Mouse (Mus musculus) heart, embryonic 14.5 days (tissue): ENCODE data around the gene Aurka. TPM values are rescaled to one million over a fixed set of nuclear protein-coding genes. Genes with fewer than 3 reads are reported as not detected.

Experiments
- ATAC-seq: fragments of 200-750 bp; cut with Nextera tagmentation; 2 replicates; pipeline ENCODE4 v1.8.0; 2017; ENCODE audit warnings: low read depth, moderate TSS enrichment; ENCODE audit not compliant: insufficient number of reproducible peaks, insufficient read depth, low FRiP score
- H3K27ac ChIP-seq, 2 experiments: fragments of 200-500 bp in 1 of 2; fragments of 300-500 bp in 1 of 2; sonication (generic) in 1 of 2; replicated peaks in 1 of 2; 2 replicates each; pipeline ENCODE4 v1.5.1; 2012 to 2014; ENCODE audit warnings: low read depth in 2 of 2, low read length in 2 of 2, control low read depth in 1 of 2, mild to moderate bottlenecking in 1 of 2, mixed read lengths in 1 of 2; ENCODE audit not compliant: control insufficient read depth in 1 of 2, insufficient read depth in 1 of 2
- H3K27me3 ChIP-seq: fragments of 300-500 bp; sonication (generic); 2 replicates; pipeline ENCODE4 v1.6.1; 2014; ENCODE audit warnings: mild to moderate bottlenecking, low read length, control low read depth; ENCODE audit not compliant: control insufficient read depth, insufficient read depth
- H3K36me3 ChIP-seq: fragments of 300-500 bp; sonication (generic); 2 replicates; pipeline ENCODE4 v1.6.1; 2014; ENCODE audit warnings: mild to moderate bottlenecking, control low read depth, low read length, mixed read lengths; ENCODE audit not compliant: control insufficient read depth, insufficient read depth
- H3K4me1 ChIP-seq, 2 experiments: fragments of 200-500 bp in 1 of 2; fragments of 300-500 bp in 1 of 2; sonication (generic) in 1 of 2; 2 replicates each; pipeline ENCODE4 v1.6.1; 2012 to 2014; ENCODE audit warnings: low read length in 2 of 2, control low read depth in 1 of 2, mixed read lengths in 1 of 2; ENCODE audit not compliant: control insufficient read depth in 2 of 2, insufficient read depth in 2 of 2
- H3K4me2 ChIP-seq: fragments of 300-500 bp; sonication (generic); 2 replicates; pipeline ENCODE4 v1.6.1; 2014; ENCODE audit warnings: mild to moderate bottlenecking, low read length
- H3K4me3 ChIP-seq, 2 experiments: fragments of 200-500 bp in 1 of 2; fragments of 300-500 bp in 1 of 2; sonication (generic) in 1 of 2; 2 replicates each; pipeline ENCODE4 v1.5.1; 2012 to 2014; ENCODE audit warnings: low read length in 2 of 2, mild to moderate bottlenecking in 2 of 2, control low read depth in 1 of 2, low read depth in 1 of 2, moderate library complexity in 1 of 2; ENCODE audit not compliant: control insufficient read depth in 1 of 2, insufficient read depth in 1 of 2
- H3K9ac ChIP-seq: fragments of 300-500 bp; sonication (generic); 2 replicates; pipeline ENCODE4 v1.6.1; 2014; ENCODE audit warnings: mild to moderate bottlenecking, low read length
- H3K9me3 ChIP-seq: fragments of 300-500 bp; sonication (generic); 2 replicates; pipeline ENCODE4 v1.6.1; 2016; ENCODE audit warnings: low read length, control low read depth; ENCODE audit not compliant: control insufficient read depth
- WGBS: fragments of 180-500 bp; shearing (Covaris S2); extraction: QIAGEN DNeasy Blood & Tissue Kit; methylation state at CpG from one replicate; pipeline ENCODE4 v1.1.7; 2014; 5-methylcytosine and 5-hydroxymethylcytosine counted together
- polyA plus RNA-seq: library from polyadenylated mRNA; unstranded; fragments of >200 nt; fragmentation: Nextera tagmentation; extraction: Ambion mirVana; gene quantifications from 2 replicates; pipeline ENCODE4 v1.2.1, GENCODE M21; 2014

The Aurka gene
- polyA plus RNA-seq, 1 experiment from 2014 or later: 88.9 TPM

DNA sequence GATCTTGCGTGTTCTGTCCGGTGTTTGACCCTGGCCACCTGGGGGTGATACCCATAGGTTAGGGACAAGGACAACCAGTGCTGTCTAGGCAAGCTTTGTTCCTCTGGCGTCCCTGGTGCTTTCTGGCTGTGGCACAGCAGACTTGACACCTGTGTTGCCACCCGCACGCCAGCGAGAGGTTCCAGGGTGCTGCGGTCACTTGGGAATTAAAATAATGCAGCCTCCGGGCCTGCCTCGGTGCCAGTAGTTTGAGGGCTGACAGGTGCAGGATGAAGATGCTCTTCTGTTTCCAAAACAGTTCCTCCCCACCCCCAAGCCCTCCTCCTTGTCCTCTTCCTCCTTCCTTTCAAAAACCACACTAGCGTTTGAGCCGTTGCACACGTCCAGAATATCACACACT, 11.6 kb upstream of the Aurka start:
- Histone ChIP-seq H3K9ac (no peak overlapping the region), H3K4me1 (no peaks in the 10 kb centered on the region; a peak in 2 of 4 replicates), H3K9me3 (no peaks in the 10 kb centered on the region), H3K4me2 (no peak overlapping the region), H3K27ac (no peak overlapping the region), H3K4me3 (no peak overlapping the region), H3K36me3 (peaks cover 60% of the 10 kb centered on the region), H3K27me3 (no peaks in the 10 kb centered on the region)
- WGBS: 87% methylated on average over 12 of the region's 12 CpGs
- no peak for ATAC-seq

- no peaks in the 10 kb centered on the region for H3K27me3 ChIP-seq
- no peak overlapping the region for H3K9ac ChIP-seq
- H3K4me1 ChIP-seq: no peaks in the 10 kb centered on the region; a peak in 2 of 4 replicates
- no peak overlapping the region for H3K27ac ChIP-seq
- 92% methylated on average over 11 of the region's 11 CpGs for whole genome bisulfite sequencing
- no peak for ATAC-seq
- no peak overlapping the region for H3K4me2 ChIP-seq
- H3K9me3 ChIP-seq: no peaks in the 10 kb centered on the region
- peaks cover 65% of the 10 kb centered on the region for H3K36me3 ChIP-seq
- H3K4me3 ChIP-seq: no peak overlapping the region
These were observed 11.0 kb upstream of the Aurka start for GRCm38 (mm10) chr2:172381341-172381740.

DNA sequence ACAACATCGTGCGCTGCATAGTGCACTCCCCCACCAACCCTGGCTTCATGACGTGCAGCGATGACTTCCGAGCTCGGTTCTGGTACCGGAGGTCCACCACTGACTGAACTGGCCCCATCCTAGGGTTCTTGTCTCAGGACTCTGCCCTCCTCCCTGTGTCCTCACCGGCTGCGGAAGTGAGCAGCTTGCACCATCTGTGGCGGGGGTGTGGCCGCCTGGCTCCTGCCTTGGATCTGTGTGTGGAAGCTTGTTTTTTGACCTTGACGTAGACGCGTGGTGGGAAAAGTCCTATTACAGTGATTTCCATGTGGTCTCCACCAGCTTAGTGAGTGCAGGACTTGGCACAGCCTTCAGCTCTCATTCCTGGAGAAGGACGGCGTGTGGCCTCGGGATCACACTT, 10.2 kb upstream of the Aurka start:
- H3K27me3 ChIP-seq: no peaks in the 10 kb centered on the region
- no peak overlapping the region for H3K4me2 ChIP-seq
- 94% methylated on average over 17 of the region's 17 CpGs for WGBS
- no peak overlapping the region for H3K27ac ChIP-seq
- no peak overlapping the region for H3K4me3 ChIP-seq
- H3K9ac ChIP-seq: no peak overlapping the region
- ATAC-seq: no peak
- H3K36me3 ChIP-seq: peaks cover 73% of the 10 kb centered on the region
- no peaks in the 10 kb centered on the region; a peak in 2 of 4 replicates for H3K4me1 ChIP-seq
- no peaks in the 10 kb centered on the region for H3K9me3 ChIP-seq

DNA sequence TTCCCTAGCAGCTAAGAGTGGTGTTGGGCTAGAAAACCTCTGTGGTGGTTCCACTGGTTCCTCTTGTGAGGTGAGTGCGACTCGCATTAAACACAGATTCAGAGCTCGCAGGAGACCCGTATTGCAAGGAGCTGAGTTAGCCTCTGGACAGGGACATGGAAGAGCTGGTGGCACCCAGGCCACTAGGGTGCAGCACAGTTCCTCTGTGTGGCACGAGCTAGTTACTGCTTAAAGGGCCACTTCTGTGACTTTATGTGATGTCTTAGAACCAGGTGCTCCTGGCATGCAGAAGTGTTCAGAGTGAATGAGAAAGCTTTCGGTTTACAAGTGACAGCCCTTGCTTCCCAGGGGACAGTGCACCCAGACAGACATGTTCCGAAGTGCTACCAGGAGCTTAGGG, 8.0 kb upstream of the Aurka start:
- no peak for ATAC-seq
- peaks cover 95% of the 10 kb centered on the region for H3K36me3 ChIP-seq
- 66% methylated on average over 7 of the region's 7 CpGs for WGBS

GRCm38 (mm10) chr2:172376999-172377515, 6.7 kb upstream of the Aurka start:
- no peaks in the 10 kb centered on the region for H3K9me3 ChIP-seq
- no peak overlapping the region for H3K27ac ChIP-seq
- no peak for ATAC-seq
- H3K9ac ChIP-seq: no peak overlapping the region
- H3K4me3 ChIP-seq: no peak overlapping the region
- H3K27me3 ChIP-seq: no peaks in the 10 kb centered on the region
- WGBS: 64% methylated on average over 5 of the region's 5 CpGs
- peaks cover 96% of the 10 kb centered on the region for H3K36me3 ChIP-seq
- peaks cover 0 to 4% of the 10 kb centered on the region in 2 experiments; a peak in 1 of 4 replicates for H3K4me1 ChIP-seq
- H3K4me2 ChIP-seq: no peak overlapping the region

More for the DNA sequence above, 8.0 kb upstream of the Aurka start:
- no peak overlapping the region for H3K27ac ChIP-seq
- H3K4me1 ChIP-seq: no peaks in the 10 kb centered on the region
- no peak overlapping the region for H3K9ac ChIP-seq
- H3K4me3 ChIP-seq: no peak overlapping the region
- H3K9me3 ChIP-seq: no peaks in the 10 kb centered on the region
- H3K27me3 ChIP-seq: no peaks in the 10 kb centered on the region
- H3K4me2 ChIP-seq: no peak overlapping the region

DNA sequence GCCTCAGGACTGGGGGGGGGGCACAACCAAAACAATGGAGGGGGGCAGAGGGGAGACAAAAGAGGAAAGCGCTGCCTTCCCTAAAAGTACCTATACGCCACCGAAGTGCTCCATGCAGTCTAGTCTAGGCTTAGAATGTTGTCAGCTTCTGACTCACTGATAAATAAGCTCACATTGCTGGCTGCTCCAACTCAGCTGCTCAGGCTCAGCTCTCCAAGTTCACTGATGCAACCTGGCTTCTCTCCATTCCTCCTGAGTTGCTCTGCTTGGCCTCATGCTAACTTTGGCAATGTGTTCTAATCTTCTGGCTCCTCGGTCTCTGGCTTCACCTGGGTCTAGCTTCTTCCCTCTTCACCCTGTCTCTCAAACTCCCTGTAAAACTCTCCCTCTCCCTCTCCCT, 6.2 kb upstream of the Aurka start:
- Histone ChIP-seq H3K36me3 (peaks cover 91% of the 10 kb centered on the region), H3K27me3 (no peaks in the 10 kb centered on the region), H3K9me3 (no peaks in the 10 kb centered on the region), H3K4me1 (peaks cover 0 to 9% of the 10 kb centered on the region in 2 experiments; a peak in 1 of 4 replicates), H3K9ac (no peak overlapping the region), H3K27ac (no peak overlapping the region), H3K4me2 (no peak overlapping the region), H3K4me3 (no peak overlapping the region)
- no peak for ATAC-seq
- WGBS: 87% methylated on average over 4 of the region's 4 CpGs

- peak overlapping the region; percentile 3 to 87; a peak in 1 of 4 replicates for H3K27ac ChIP-seq
- 0% methylated on average over 11 of the region's 11 CpGs for WGBS
These were observed 923 bp upstream of the Aurka start for GRCm38 (mm10) chr2:172371258-172371657.

DNA sequence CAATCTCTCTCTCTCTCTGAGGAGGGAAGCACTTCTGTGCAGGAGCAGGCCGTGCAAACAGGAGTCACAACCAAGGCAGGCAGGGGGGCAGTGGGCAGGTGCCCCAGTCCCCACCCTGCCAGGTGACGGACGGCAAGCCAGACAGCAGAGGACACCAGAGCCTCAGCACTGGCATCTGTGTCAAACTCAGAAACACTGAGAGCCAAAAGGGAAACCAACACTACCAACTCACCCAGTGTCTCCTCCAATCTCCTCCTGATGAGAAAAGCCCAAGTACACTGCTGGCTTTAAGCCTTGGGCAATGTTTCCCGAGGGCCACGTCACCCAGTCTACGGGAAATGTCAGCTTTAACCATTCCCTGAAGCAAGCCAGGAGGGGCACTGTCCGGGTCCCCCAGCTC, 7.2 kb downstream of the Aurka start:
- ATAC-seq: no peak
- peaks cover 0 to 7% of the 10 kb centered on the region in 2 experiments; a peak in 2 of 4 replicates for H3K4me1 ChIP-seq
- no peak overlapping the region for H3K27ac ChIP-seq
- H3K4me2 ChIP-seq: no peak overlapping the region
- no peak overlapping the region for H3K4me3 ChIP-seq
- WGBS: 79% methylated on average over 7 of the region's 7 CpGs
- peaks cover 99% of the 10 kb centered on the region for H3K36me3 ChIP-seq
- no peak overlapping the region for H3K9ac ChIP-seq
- no peaks in the 10 kb centered on the region for H3K9me3 ChIP-seq
- H3K27me3 ChIP-seq: no peaks in the 10 kb centered on the region

More at GRCm38 (mm10) chr2:172371258-172371657, 923 bp upstream of the Aurka start:
- Histone ChIP-seq H3K9ac (peak overlapping the region; percentile 91), H3K4me2 (peak overlapping the region; percentile 80), H3K4me3 (peak overlapping the region; percentile 68 to 85), H3K36me3 (peaks cover 61% of the 10 kb centered on the region), H3K4me1 (peaks cover 4 to 26% of the 10 kb centered on the region in 2 experiments), H3K9me3 (no peaks in the 10 kb centered on the region), H3K27me3 (no peaks in the 10 kb centered on the region)
- ATAC-seq: no peak
